Mouse (Mus musculus) hindbrain, postnatal 0 days (tissue): ENCODE measurements at regions not wholly inside any gene's neighbourhood (a gene's known extent, or its start where the extent isn't known, plus 50 kb on each side); places are given as distances from the start of the nearest gene placed in this dataset.
A peak's percentile ranks its signal among the peaks of the same experiment; 100 is the strongest.

ENCODE experiments used
- ATAC-seq: fragments of 200-750 bp; cut with Nextera tagmentation; 2 replicates; pipeline ENCODE4 v1.8.0; 2017; ENCODE audit warnings: mild to moderate bottlenecking, moderate TSS enrichment, moderate library complexity
- DNase-seq: peaks from one replicate; pipeline ENCODE4 v3.0.0-alpha.2; 2015; ENCODE audit warnings: low spot score
- H3K27ac ChIP-seq: fragments of 300-500 bp; sonication (generic); 2 replicates; pipeline ENCODE4 v1.5.1; 2014; ENCODE audit warnings: mild to moderate bottlenecking
- H3K27me3 ChIP-seq: fragments of 300-500 bp; sonication (generic); 2 replicates; pipeline ENCODE4 v1.6.1; 2014; ENCODE audit warnings: low read length, mixed read lengths; ENCODE audit not compliant: insufficient read depth
- H3K36me3 ChIP-seq: fragments of 300-500 bp; sonication (generic); 2 replicates; pipeline ENCODE4 v1.6.1; 2014; ENCODE audit warnings: low read length, mixed read lengths; ENCODE audit not compliant: insufficient read depth
- H3K4me1 ChIP-seq: fragments of 300-500 bp; sonication (generic); 2 replicates; pipeline ENCODE4 v1.6.1; 2014; ENCODE audit warnings: antibody characterized with exemption, low read length, mixed read lengths; ENCODE audit not compliant: insufficient read depth
- H3K4me2 ChIP-seq: fragments of 300-500 bp; sonication (generic); 2 replicates; pipeline ENCODE4 v1.6.1; 2014; ENCODE audit warnings: low read depth, mild to moderate bottlenecking, low read length, moderate library complexity, mixed read lengths
- H3K4me3 ChIP-seq: fragments of 300-500 bp; sonication (generic); 2 replicates; pipeline ENCODE4 v1.5.1; 2014; ENCODE audit warnings: low read length
- H3K9ac ChIP-seq: fragments of 300-500 bp; sonication (generic); replicated peaks from 2 replicates; pipeline ENCODE4 v1.6.1; 2014; ENCODE audit warnings: mild to moderate bottlenecking, low read length, moderate library complexity, mixed read lengths
- H3K9me3 ChIP-seq: fragments of 300-500 bp; sonication (generic); 2 replicates; pipeline ENCODE4 v1.6.1; 2016; ENCODE audit warnings: low read length, mixed read lengths
- CTCF ChIP-seq: IDR thresholded peaks from 2 replicates; pipeline ENCODE4 v1.5.1; 2016; ENCODE audit warnings: antibody characterized with exemption, control low read depth, low read depth
- WGBS: fragments of 180-500 bp; shearing (Covaris S2); extraction: QIAGEN DNeasy Blood & Tissue Kit; methylation state at CpG from one replicate; pipeline ENCODE4 v1.1.7; 2014; 5-methylcytosine and 5-hydroxymethylcytosine counted together

DNA sequence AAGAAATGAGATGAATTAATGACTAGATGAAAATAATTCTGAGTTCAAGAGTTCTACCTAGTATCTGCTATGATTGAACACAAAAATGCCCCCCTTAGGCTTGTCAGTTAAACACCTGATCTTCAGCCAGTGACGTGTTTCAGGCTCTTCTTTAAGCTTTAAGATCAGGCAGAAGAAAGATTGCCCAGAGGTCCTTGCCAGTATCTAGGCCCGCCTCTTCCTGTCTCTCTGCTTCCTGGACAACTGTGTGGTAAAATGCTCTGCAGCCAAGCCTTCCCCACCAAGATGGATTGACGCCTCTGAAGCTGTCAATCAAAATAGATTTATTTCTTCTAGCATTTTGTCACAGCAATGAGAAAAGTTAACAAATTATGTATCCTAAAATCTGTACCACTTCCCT lies 235.7 kb downstream of the 1500009L16Rik start:
- Histone ChIP-seq H3K9me3 (no peaks in the 10 kb centered on the region), H3K4me1 (no peaks in the 10 kb centered on the region), H3K9ac (no peak overlapping the region), H3K27me3 (no peaks in the 10 kb centered on the region), H3K4me3 (no peak overlapping the region), H3K36me3 (no peaks in the 10 kb centered on the region), H3K27ac (no peak overlapping the region), H3K4me2 (no peak overlapping the region)
- DNase-seq (no peak), ATAC-seq (no peak)
- 86% methylated on average over 3 of the region's 3 CpGs for WGBS
- no peak for TF ChIP-seq CTCF

DNA sequence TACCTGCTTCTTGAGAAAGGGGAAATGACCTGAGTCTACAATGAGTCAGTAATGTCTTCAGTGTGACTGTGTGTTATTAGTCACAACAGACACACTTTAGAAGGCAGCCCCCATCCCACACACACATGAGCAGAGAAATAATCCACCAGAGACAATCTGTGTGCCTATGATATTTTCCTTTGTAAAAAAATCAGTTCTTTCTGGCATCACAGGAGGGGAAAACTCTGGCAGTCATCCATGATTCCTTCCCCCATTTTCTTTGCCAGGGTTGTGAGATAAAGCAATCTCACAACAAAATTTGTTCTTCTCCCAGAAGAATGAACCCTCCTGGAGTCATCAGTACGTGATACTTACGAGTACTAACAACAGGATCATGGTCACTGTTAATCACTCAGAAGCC lies 236.2 kb downstream of the 1500009L16Rik start:
- Histone ChIP-seq H3K9me3 (no peaks in the 10 kb centered on the region), H3K4me2 (no peak overlapping the region), H3K27ac (no peak overlapping the region), H3K27me3 (no peaks in the 10 kb centered on the region), H3K4me3 (no peak overlapping the region), H3K4me1 (no peaks in the 10 kb centered on the region), H3K9ac (no peak overlapping the region), H3K36me3 (no peaks in the 10 kb centered on the region)
- TF ChIP-seq CTCF, result no peak
- DNase-seq (no peak), ATAC-seq (no peak)
- whole genome bisulfite sequencing, result 69% methylated on average over 2 of the region's 2 CpGs

DNA sequence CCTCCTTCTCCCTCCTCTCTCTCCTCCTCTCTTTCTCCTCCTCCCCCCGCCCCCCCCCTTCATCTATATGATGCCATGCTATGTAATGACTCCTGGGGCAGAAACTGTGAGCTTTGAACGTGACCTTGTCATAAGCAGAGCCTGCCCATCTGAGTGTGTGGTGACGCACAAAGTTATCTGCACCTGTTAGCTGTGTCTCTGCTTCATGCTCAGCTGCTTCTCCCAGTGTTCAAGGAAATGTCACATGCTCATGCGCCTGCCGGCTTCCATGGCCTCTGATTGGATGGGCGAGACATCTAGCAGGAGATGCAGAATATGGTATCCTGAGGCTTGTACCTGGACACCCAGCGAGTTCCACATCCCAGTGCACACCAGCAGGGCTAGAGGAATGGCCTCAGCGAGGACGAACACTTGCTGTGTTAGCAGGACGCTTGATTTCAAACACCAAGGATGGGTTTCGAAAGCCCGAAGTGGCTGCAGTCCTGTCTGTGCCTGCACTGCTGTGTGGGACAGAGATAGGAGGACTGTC lies 240.6 kb downstream of the 1500009L16Rik start:
- ATAC-seq (no peak), DNase-seq (no peak)
- no peak overlapping the region for H3K9ac ChIP-seq
- no peaks in the 10 kb centered on the region for H3K27me3 ChIP-seq
- no peak for TF ChIP-seq CTCF
- H3K9me3 ChIP-seq, result no peaks in the 10 kb centered on the region
- 82% methylated on average over 12 of the region's 12 CpGs for WGBS
- H3K4me1 ChIP-seq, result no peaks in the 10 kb centered on the region
- no peak overlapping the region for H3K27ac ChIP-seq
- no peaks in the 10 kb centered on the region for H3K36me3 ChIP-seq
- H3K4me3 ChIP-seq, result no peak overlapping the region
- H3K4me2 ChIP-seq, result no peak overlapping the region

DNA sequence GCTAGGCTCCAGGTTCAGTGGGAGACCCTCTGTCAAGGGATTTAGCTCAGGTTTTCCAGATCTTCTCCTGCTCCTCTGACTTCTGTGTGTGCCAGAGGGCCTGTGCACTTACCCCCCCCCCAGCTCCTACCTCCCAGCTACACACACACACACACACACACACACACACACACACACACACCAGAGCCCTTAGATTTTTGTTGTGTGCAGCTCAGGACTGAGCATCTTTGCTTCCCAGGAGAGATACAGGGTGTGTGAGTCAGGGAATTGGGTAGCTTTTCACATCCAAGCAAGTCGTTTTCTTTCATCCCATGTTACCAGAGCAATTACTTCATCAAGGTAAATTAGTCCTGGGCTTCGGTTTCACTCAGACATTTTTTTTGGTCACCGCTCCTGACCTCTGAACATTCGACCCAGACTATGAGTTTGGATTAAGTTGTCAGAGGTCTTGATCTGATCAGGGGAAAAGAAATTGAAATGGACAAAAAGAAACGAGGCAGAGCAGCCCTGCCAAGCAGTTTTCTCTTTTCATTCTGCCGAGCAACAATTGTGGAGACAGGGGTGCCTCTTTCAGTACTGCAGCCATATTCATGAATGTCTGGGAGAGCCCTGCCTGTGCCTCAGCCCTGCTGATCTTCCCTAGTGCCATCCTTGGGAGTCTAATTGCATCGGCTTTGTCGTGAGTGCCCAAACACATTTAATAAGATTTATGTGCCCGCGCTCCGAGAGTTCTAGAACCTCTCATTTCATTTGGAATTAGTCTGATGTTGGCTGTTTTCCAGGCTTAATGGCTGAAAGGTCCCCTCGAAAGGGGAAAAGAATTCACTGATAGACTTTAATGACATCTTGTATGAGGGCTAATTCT lies 241.3 kb downstream of the 1500009L16Rik start:
- ATAC-seq (no peak), DNase-seq (peak; percentile 5)
- Histone ChIP-seq H3K27me3 (no peaks in the 10 kb centered on the region), H3K4me2 (no peak overlapping the region), H3K9me3 (no peaks in the 10 kb centered on the region), H3K27ac (no peak overlapping the region), H3K4me1 (no peaks in the 10 kb centered on the region), H3K9ac (no peak overlapping the region), H3K4me3 (no peak overlapping the region), H3K36me3 (no peaks in the 10 kb centered on the region)
- TF ChIP-seq CTCF, result no peak
- WGBS, result 29% methylated on average over 12 of the region's 12 CpGs

DNA sequence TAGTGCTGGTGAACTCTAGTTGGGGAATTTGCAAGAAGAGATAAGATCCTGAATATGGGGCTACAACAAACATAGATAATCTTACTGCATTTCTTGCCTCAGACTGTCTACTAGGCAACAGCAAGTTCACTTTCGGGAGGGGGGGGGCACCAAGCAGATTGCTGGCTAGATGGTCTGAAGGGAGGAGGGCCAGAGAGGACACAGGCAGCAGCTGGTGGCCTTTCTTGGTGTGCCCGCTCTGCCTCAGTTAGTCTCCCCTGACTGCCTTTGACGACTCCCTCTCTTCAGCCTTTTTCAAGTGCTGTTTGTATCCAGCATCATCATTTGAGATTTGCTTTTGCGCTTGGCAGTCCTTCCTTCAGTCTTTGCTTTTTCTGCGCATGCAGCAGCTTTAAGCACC lies 242.2 kb downstream of the 1500009L16Rik start:
- no peak overlapping the region for H3K27ac ChIP-seq
- ATAC-seq (no peak), DNase-seq (no peak)
- TF ChIP-seq CTCF, result no peak
- no peaks in the 10 kb centered on the region for H3K4me1 ChIP-seq
- H3K27me3 ChIP-seq, result no peaks in the 10 kb centered on the region
- no peak overlapping the region for H3K9ac ChIP-seq
- H3K9me3 ChIP-seq, result no peaks in the 10 kb centered on the region
- H3K4me3 ChIP-seq, result no peak overlapping the region
- no peak overlapping the region for H3K4me2 ChIP-seq
- 49% methylated on average over 5 of the region's 5 CpGs for WGBS
- H3K36me3 ChIP-seq, result no peaks in the 10 kb centered on the region

DNA sequence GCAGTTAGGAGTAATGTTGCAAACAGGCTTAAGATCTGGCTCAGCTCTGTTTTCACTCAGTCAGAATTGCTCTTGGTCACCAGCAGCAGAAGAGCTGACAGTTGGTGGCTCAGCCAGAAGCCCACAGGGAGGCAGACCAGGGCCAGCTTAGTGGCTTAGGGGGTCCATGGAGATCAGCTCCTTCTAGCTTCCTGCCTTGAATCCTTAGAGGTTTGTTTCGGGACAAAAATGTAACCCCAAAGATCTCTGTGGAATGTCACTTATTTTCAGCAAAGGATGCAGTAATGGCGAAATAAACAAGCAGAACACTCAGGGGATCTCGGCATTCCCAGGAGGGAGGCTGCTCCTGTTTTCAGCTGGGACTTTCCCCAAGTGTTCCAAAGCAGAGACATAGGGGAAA lies 247.8 kb downstream of the 1500009L16Rik start:
- Histone ChIP-seq H3K27me3 (no peaks in the 10 kb centered on the region), H3K9ac (no peak overlapping the region), H3K4me2 (no peak overlapping the region), H3K4me3 (no peak overlapping the region), H3K4me1 (no peaks in the 10 kb centered on the region), H3K9me3 (no peaks in the 10 kb centered on the region), H3K36me3 (no peaks in the 10 kb centered on the region), H3K27ac (no peak overlapping the region)
- ATAC-seq, result no peak
- DNase-seq, result no peak
- 73% methylated on average over 3 of the region's 3 CpGs for WGBS
- no peak for TF ChIP-seq CTCF

DNA sequence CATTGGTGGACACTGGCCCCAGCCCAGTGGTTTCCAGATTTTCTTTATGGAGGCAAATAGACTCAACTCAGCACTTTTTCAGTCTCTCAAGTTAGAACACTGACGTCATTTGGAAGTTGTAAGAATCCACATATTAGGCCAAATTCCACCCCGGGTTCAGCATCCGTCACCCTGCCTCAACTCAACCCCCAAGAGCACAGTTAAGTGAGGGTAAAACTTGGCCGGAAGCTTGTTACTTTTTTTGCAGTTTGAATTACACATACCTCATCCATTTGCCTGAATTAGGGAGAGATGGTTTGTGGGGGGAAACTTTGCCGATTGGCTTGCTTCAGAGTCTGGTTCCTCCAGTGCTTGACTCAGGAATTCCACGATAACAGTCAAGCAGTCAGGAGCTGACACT lies 251.9 kb downstream of the 1500009L16Rik start:
- no peak overlapping the region for H3K9ac ChIP-seq
- no peak for TF ChIP-seq CTCF
- WGBS, result 88% methylated on average over 6 of the region's 6 CpGs
- no peak overlapping the region for H3K4me2 ChIP-seq
- no peak overlapping the region for H3K4me3 ChIP-seq
- H3K4me1 ChIP-seq, result no peaks in the 10 kb centered on the region
- no peak for ATAC-seq
- H3K27me3 ChIP-seq, result no peaks in the 10 kb centered on the region
- DNase-seq, result no peak
- H3K9me3 ChIP-seq, result no peaks in the 10 kb centered on the region
- no peak overlapping the region for H3K27ac ChIP-seq
- no peaks in the 10 kb centered on the region for H3K36me3 ChIP-seq
